Mouse (Mus musculus): Measurements from ENCODE around the gene Rab37.

The Rab37 gene

GRCm38 (mm10) chr11:115167631-115168249, 76.5 kb downstream of the Rab37 start:
- DNase-seq, result no peak

- DNase-seq, result no peak
Observed at GRCm38 (mm10) chr11:115169430-115169829, 78.2 kb downstream of the Rab37 start.

GRCm38 (mm10) chr11:115171125-115171524, 79.9 kb downstream of the Rab37 start:
- peak; percentile 86 to 88 for DNase-seq

GRCm38 (mm10) chr11:115172825-115173287, 81.6 kb downstream of the Rab37 start:
- peak; percentile 79 to 89 for DNase-seq

GRCm38 (mm10) chr11:115173549-115174339, 82.5 kb downstream of the Rab37 start:
- DNase-seq, result peak; percentile 52 to 53

- no peak for DNase-seq
Observed at GRCm38 (mm10) chr11:115176399-115177190, 85.4 kb downstream of the Rab37 start.

DNA sequence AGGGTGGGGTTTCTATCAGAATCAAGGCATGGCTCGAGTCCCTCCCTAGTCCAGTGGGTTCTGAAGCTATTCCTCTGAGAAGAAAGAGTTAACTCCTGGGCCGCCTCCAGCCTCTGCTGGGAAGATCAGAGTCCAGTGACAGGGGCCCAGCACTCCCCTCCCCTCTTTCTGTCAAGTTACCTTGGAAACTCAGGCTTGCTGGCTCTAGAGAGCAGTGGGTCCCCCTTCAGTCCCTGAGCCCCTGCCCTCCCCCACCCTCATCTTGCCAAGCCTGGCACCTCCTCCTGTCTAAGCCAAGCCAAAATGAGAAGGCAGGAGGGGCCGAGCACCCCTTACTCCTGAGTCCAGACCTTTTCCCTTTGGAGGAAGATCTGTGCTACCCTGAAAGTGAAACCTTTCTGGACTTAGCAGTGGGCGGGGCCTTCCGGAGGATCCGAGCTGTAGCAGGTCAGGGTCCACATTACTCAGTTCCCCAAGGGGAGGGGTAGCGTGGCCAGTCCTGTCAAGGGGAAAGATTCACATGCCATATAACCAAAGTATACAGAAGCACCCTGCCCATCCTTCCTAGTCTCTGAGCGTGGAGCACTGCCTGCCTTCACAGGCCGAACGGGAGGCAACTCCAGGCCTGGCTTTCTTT, 86.4 kb downstream of the Rab37 start:
- DNase-seq, result peak; percentile 87 to 90

GRCm38 (mm10) chr11:115178766-115179165, 87.5 kb downstream of the Rab37 start:
- peak; percentile 80 for DNase-seq

DNA sequence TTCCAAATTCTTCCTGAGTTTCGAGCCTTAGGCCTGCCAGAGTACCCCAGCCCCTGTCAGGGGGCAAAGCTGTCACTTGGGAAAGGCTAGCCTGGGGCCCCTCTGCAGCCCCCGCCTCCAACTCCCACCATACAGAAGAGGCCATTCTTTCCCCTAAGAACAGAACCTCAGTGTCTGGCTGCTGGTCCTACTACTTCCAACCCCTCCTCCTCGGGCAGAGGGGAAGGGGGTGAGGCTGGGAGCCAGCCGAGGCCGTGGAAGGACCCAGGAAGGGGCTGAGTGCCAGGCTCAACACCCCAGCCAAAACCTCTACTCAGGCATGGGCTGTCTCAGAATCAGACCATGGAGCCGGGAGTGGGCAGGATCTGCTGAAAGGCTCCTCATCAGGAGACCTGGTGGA, 88.0 kb downstream of the Rab37 start:
- DNase-seq, result no peak

GRCm38 (mm10) chr11:115179881-115180280, 88.7 kb downstream of the Rab37 start:
- DNase-seq, result peak; percentile 81 to 83

GRCm38 (mm10) chr11:115181913-115182638, 90.8 kb downstream of the Rab37 start:
- peak; percentile 80 to 93 for DNase-seq

DNA sequence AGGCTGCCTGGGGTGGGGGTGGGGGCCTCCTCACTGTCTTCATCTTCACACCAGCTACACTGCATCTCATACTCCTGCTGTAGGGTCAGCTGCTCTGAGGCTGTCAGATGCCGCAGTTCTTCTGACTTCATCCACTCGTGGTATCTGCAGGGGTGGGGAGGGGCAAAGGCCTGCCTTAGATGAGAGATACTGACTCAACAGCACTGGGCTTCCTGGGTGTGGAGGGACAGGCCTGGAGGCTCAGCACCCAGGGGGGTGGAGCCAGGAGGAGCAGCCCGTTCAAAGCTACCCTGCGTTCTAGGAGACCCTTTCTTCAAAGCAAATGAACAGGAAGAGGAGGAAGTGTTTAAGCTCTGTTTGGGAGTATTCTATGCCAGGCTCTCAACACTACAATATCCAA, 93.7 kb downstream of the Rab37 start:
- no peak for DNase-seq

DNA sequence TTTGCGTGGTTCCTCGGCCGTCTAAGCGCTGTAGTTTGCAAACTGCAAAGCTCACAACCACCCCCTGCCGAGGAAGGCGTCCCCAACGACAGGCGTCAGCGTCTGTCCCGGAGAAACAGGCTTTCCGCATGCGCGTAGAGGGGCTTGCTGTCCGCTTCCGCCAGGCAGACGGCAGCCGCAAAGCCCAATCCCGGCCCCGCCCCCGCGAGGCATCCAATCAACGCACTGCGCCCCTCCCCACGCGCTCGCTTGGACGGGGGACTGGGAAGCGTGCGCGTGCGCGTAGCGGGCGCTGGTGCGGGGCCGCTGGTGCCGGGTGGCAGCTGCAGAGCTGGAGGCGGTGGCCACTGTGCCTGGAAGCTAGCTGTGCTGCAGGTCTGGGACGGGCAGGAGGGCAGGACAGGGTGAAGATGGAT, 96.0 kb downstream of the Rab37 start, which contains the start of gene Tmem104:
TSS of gene Tmem104 (plus strand) at position 264 of the 416 bp plus-strand sequence.
- DNase-seq, result peak; percentile 99 to 100

- no peak for DNase-seq
Observed at GRCm38 (mm10) chr11:115187693-115188092, 96.5 kb downstream of the Rab37 start, which contains the start of gene Nat9. Nat9 (minus strand) TSS chr11:115187859.

GRCm38 (mm10) chr11:115188539-115189231, 97.5 kb downstream of the Rab37 start:
- no peak for DNase-seq

DNA sequence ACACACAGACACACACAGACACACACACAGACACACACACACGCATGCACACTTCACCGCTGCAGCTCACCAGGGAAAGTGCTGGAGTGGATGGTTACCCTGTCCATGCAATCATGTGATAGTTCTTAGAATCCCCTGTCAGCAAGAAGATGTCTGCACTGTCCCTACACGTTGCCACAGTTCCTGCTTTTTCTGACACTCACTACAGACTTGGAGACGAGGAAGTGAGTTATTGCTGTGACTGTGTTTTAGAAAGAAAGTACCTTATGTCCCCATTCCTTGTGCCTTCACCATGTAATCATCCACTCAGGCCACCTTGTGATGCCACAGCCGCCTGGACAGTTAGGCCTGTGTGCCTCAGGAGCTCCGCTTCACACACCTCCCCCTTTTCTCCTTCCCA, 98.1 kb downstream of the Rab37 start:
- no peak for DNase-seq

GRCm38 (mm10) chr11:115192180-115192579, 100.9 kb downstream of the Rab37 start:
- peak; percentile 73 to 86 for DNase-seq

- DNase-seq, result no peak
Observed at GRCm38 (mm10) chr11:115194693-115195092, 103.5 kb downstream of the Rab37 start.

- no peak for DNase-seq
Observed at GRCm38 (mm10) chr11:115195933-115196332, 104.7 kb downstream of the Rab37 start.

GRCm38 (mm10) chr11:115197558-115197957, 106.3 kb downstream of the Rab37 start:
- DNase-seq, result no peak

GRCm38 (mm10) chr11:115198932-115199384, 107.7 kb downstream of the Rab37 start:
- no peak for DNase-seq

Measured in kidney, postnatal 36 days (tissue).